Mouse (Mus musculus) liver, embryonic 15.5 days (tissue): ENCODE results near the gene Rpgr. TPM values are rescaled to one million over a fixed set of nuclear protein-coding genes. Genes with fewer than 3 reads are reported as not detected.

Experiments used
- ATAC-seq: fragments of 200-750 bp; cut with Nextera tagmentation; 2 replicates; pipeline ENCODE4 v1.8.0; 2017; ENCODE audit warnings: moderate number of reproducible peaks, mild to moderate bottlenecking, moderate library complexity; ENCODE audit not compliant: insufficient read depth
- H3K27ac ChIP-seq: fragments of 300-500 bp; sonication (generic); replicated peaks from 2 replicates; pipeline ENCODE4 v1.5.1; 2015; ENCODE audit warnings: mild to moderate bottlenecking, inconsistent platforms
- H3K27me3 ChIP-seq: fragments of 300-500 bp; sonication (generic); 2 replicates; pipeline ENCODE4 v1.6.1; 2015; ENCODE audit warnings: mild to moderate bottlenecking, inconsistent platforms
- H3K36me3 ChIP-seq: fragments of 300-500 bp; sonication (generic); replicated peaks from 2 replicates; pipeline ENCODE4 v1.6.1; 2015; ENCODE audit warnings: moderate library complexity, mild to moderate bottlenecking, inconsistent platforms
- H3K4me1 ChIP-seq: fragments of 300-500 bp; sonication (generic); replicated peaks from 2 replicates; pipeline ENCODE4 v1.6.1; 2015; ENCODE audit warnings: inconsistent platforms
- H3K4me2 ChIP-seq: fragments of 300-500 bp; sonication (generic); 2 replicates; pipeline ENCODE4 v1.6.1; 2015; ENCODE audit warnings: moderate library complexity, mild to moderate bottlenecking, inconsistent platforms
- H3K4me3 ChIP-seq: fragments of 300-500 bp; sonication (generic); replicated peaks from 2 replicates; pipeline ENCODE4 v1.5.1; 2015; ENCODE audit warnings: mild to moderate bottlenecking, inconsistent platforms
- H3K9ac ChIP-seq: fragments of 300-500 bp; sonication (generic); 2 replicates; pipeline ENCODE4 v1.6.1; 2015; ENCODE audit warnings: moderate library complexity, mild to moderate bottlenecking, inconsistent platforms
- H3K9me3 ChIP-seq: fragments of 300-500 bp; sonication (generic); replicated peaks from 2 replicates; pipeline ENCODE4 v1.6.1; 2016; ENCODE audit warnings: inconsistent platforms
- WGBS: fragments of 180-500 bp; shearing (Covaris S2); methylation state at CpG from one replicate; pipeline ENCODE4 v1.1.7; 2015; ENCODE audit warnings: mixed read lengths; ENCODE audit not compliant: insufficient replicate concordance; 5-methylcytosine and 5-hydroxymethylcytosine counted together
- polyA plus RNA-seq: library from polyadenylated mRNA; unstranded; fragments of >200 nt; fragmentation: Nextera tagmentation; extraction: Ambion mirVana; gene quantifications from 2 replicates; pipeline ENCODE4 v1.2.1, GENCODE M21; 2015

Gene Rpgr
- polyA plus RNA-seq: 2.1 and 2.3 TPM in 2 replicates

- peak within 1 kb of the TSS; percentile 25; the same call in 1 of the 2 replicates for H3K9ac ChIP-seq
- H3K4me3 ChIP-seq: peak within 1 kb of the TSS; percentile 65
- H3K9me3 ChIP-seq: no peaks in the 10 kb centered on the region
- H3K4me1 ChIP-seq: no peaks in the 10 kb centered on the region
- WGBS: 19% methylated on average over 47 of the region's 47 CpGs
- H3K27ac ChIP-seq: 0 out of 2 replicates have a peak within 1 kb of the TSS, but pooled peaks have one; percentile 24
- H3K4me2 ChIP-seq: peak within 1 kb of the TSS; percentile 61
- ATAC-seq: peak; percentile 97
- H3K36me3 ChIP-seq: no peaks in the 10 kb centered on the region
- H3K27me3 ChIP-seq: no peaks in the 10 kb centered on the region
Observed at GRCm38 (mm10) chrX:10216410-10216949, at the start of gene Rpgr. Rpgr (minus strand) TSS chrX:10216920.

GRCm38 (mm10) chrX:10258260-10258659, 41.5 kb upstream of the Rpgr start:
- H3K9me3 ChIP-seq: no peaks in the 10 kb centered on the region
- no peak overlapping the region for H3K4me3 ChIP-seq
- H3K9ac ChIP-seq: no peak overlapping the region
- no peak overlapping the region for H3K4me2 ChIP-seq
- no peaks in the 10 kb centered on the region for H3K36me3 ChIP-seq
- no peaks in the 10 kb centered on the region for H3K27me3 ChIP-seq
- no peak for ATAC-seq
- H3K4me1 ChIP-seq: no peaks in the 10 kb centered on the region
- no peak overlapping the region for H3K27ac ChIP-seq
- WGBS: 57% methylated on average over 5 of the region's 5 CpGs

- no peaks in the 10 kb centered on the region for H3K4me1 ChIP-seq
- no peak overlapping the region for H3K9ac ChIP-seq
- H3K4me2 ChIP-seq: no peak overlapping the region
- H3K36me3 ChIP-seq: no peaks in the 10 kb centered on the region
- no peak overlapping the region for H3K4me3 ChIP-seq
- WGBS: 53% methylated on average over 1 of the region's 1 CpGs
- no peaks in the 10 kb centered on the region for H3K9me3 ChIP-seq
- ATAC-seq: no peak
- no peak overlapping the region for H3K27ac ChIP-seq
- no peaks in the 10 kb centered on the region for H3K27me3 ChIP-seq
Observed at GRCm38 (mm10) chrX:10257774-10258173, 41.1 kb upstream of the Rpgr start.

- Histone ChIP-seq H3K9ac (no peak within 1 kb of the TSS), H3K27ac (no peak within 1 kb of the TSS), H3K4me3 (peak within 1 kb of the TSS; percentile 18), H3K4me2 (no peak within 1 kb of the TSS), H3K4me1 (no peaks in the 10 kb centered on the region), H3K27me3 (no peaks in the 10 kb centered on the region), H3K36me3 (no peaks in the 10 kb centered on the region), H3K9me3 (no peaks in the 10 kb centered on the region)
- WGBS: 29% methylated on average over 2 of the region's 2 CpGs
- peak; percentile 52; the same call in 1 of the 2 replicates for ATAC-seq
Observed at GRCm38 (mm10) chrX:10251852-10252504, 35.3 kb upstream of the Rpgr start, which contains the start of gene Otc. Otc (plus strand) TSS chrX:10252305.

GRCm38 (mm10) chrX:10251357-10251756, 34.6 kb upstream of the Rpgr start:
- no peak overlapping the region for H3K4me3 ChIP-seq
- no peaks in the 10 kb centered on the region for H3K4me1 ChIP-seq
- no peaks in the 10 kb centered on the region for H3K9me3 ChIP-seq
- H3K9ac ChIP-seq: no peak overlapping the region
- no peak overlapping the region for H3K4me2 ChIP-seq
- H3K27ac ChIP-seq: no peak overlapping the region
- no peaks in the 10 kb centered on the region for H3K27me3 ChIP-seq
- no peak for ATAC-seq
- H3K36me3 ChIP-seq: no peaks in the 10 kb centered on the region

- no peaks in the 10 kb centered on the region for H3K27me3 ChIP-seq
- no peaks in the 10 kb centered on the region for H3K4me1 ChIP-seq
- no peak overlapping the region for H3K4me2 ChIP-seq
- H3K27ac ChIP-seq: no peak overlapping the region
- 53% methylated on average over 3 of the region's 3 CpGs for WGBS
- ATAC-seq: no peak
- no peaks in the 10 kb centered on the region for H3K36me3 ChIP-seq
- no peak overlapping the region for H3K9ac ChIP-seq
- H3K4me3 ChIP-seq: no peak overlapping the region
- no peaks in the 10 kb centered on the region for H3K9me3 ChIP-seq
Observed at GRCm38 (mm10) chrX:10243916-10244315, 27.2 kb upstream of the Rpgr start.

- no peaks in the 10 kb centered on the region for H3K4me1 ChIP-seq
- no peak overlapping the region for H3K9ac ChIP-seq
- H3K27ac ChIP-seq: no peak overlapping the region
- ATAC-seq: peak; percentile 67; the same call in 1 of the 2 replicates
- no peak overlapping the region for H3K4me2 ChIP-seq
- no peak overlapping the region for H3K4me3 ChIP-seq
- H3K9me3 ChIP-seq: no peaks in the 10 kb centered on the region
- no peaks in the 10 kb centered on the region for H3K27me3 ChIP-seq
- H3K36me3 ChIP-seq: no peaks in the 10 kb centered on the region
- 61% methylated on average over 4 of the region's 4 CpGs for WGBS
Observed at GRCm38 (mm10) chrX:10239515-10239914, 22.8 kb upstream of the Rpgr start.

GRCm38 (mm10) chrX:10234617-10235016, 17.9 kb upstream of the Rpgr start:
- 33% methylated on average over 3 of the region's 3 CpGs for WGBS

GRCm38 (mm10) chrX:10233051-10233450, 16.3 kb upstream of the Rpgr start:
- no peak for ATAC-seq
- no peaks in the 10 kb centered on the region for H3K36me3 ChIP-seq
- WGBS: 48% methylated on average over 2 of the region's 2 CpGs
- no peak overlapping the region for H3K4me3 ChIP-seq
- H3K4me1 ChIP-seq: no peaks in the 10 kb centered on the region
- H3K27me3 ChIP-seq: no peaks in the 10 kb centered on the region
- H3K9me3 ChIP-seq: no peaks in the 10 kb centered on the region
- H3K4me2 ChIP-seq: no peak overlapping the region
- H3K9ac ChIP-seq: no peak overlapping the region
- no peak overlapping the region for H3K27ac ChIP-seq

More at GRCm38 (mm10) chrX:10234617-10235016, 17.9 kb upstream of the Rpgr start:
- Histone ChIP-seq H3K36me3 (no peaks in the 10 kb centered on the region), H3K4me1 (no peaks in the 10 kb centered on the region), H3K27me3 (no peaks in the 10 kb centered on the region), H3K4me3 (no peak overlapping the region), H3K4me2 (no peak overlapping the region), H3K9me3 (no peaks in the 10 kb centered on the region), H3K9ac (no peak overlapping the region), H3K27ac (no peak overlapping the region)
- ATAC-seq: no peak

GRCm38 (mm10) chrX:10219281-10219680, 2.6 kb upstream of the Rpgr start:
- no peak overlapping the region for H3K27ac ChIP-seq
- no peak overlapping the region for H3K4me2 ChIP-seq
- 50% methylated on average over 6 of the region's 6 CpGs for WGBS
- H3K4me3 ChIP-seq: no peak overlapping the region
- H3K4me1 ChIP-seq: no peaks in the 10 kb centered on the region
- H3K9me3 ChIP-seq: no peaks in the 10 kb centered on the region
- ATAC-seq: no peak
- no peaks in the 10 kb centered on the region for H3K36me3 ChIP-seq
- H3K27me3 ChIP-seq: no peaks in the 10 kb centered on the region
- H3K9ac ChIP-seq: no peak overlapping the region

- Histone ChIP-seq H3K27ac (0 out of 2 replicates have a peak overlapping the region, but pooled peaks have one; percentile 24), H3K9me3 (no peaks in the 10 kb centered on the region), H3K9ac (peak overlapping the region; percentile 25; the same call in 1 of the 2 replicates), H3K27me3 (no peaks in the 10 kb centered on the region), H3K4me2 (peak overlapping the region; percentile 61), H3K4me1 (no peaks in the 10 kb centered on the region), H3K4me3 (peak overlapping the region; percentile 65), H3K36me3 (no peaks in the 10 kb centered on the region)
- WGBS: 21% methylated on average over 16 of the region's 16 CpGs
- 0 out of 2 replicates have a peak, but pooled peaks have one; percentile 10 for ATAC-seq
Observed at GRCm38 (mm10) chrX:10215972-10216371, 748 bp downstream of the Rpgr start.
